ENCODE assay signal across 8 mouse cellular contexts in genomic region chr7:24254633-24255474, GRCm38 (mm10). TPM values are rescaled to one million over a fixed set of nuclear protein-coding genes. Genes with fewer than 3 reads are reported as not detected.
DNase-seq lines count a peak whose midpoint lies in the region; ATAC-seq lines count a peak whose summit lies in the region.

TSS of gene Zfp108 (plus strand) at chr7:24254794.

- 14% methylated on average over 21 of the region's 21 CpGs for WGBS in embryonic facial prominence, embryonic 14.5 days
- WGBS in limb, embryonic 13.5 days: 17% methylated on average over 21 of the region's 21 CpGs
- WGBS in midbrain, embryonic 15.5 days: 19% methylated on average over 21 of the region's 21 CpGs

- H3K4me2 ChIP-seq in embryonic facial prominence, embryonic 14.5 days (ENCODE audit: low read depth, low read length): peak within 1 kb of the TSS; percentile 70
- peak within 1 kb of the TSS; percentile 80 for H3K4me2 ChIP-seq in limb, embryonic 13.5 days (replicated peaks)
- H3K4me2 ChIP-seq in midbrain, embryonic 15.5 days: peak within 1 kb of the TSS; percentile 75

- no peak within 1 kb of the TSS for H3K27ac ChIP-seq in embryonic facial prominence, embryonic 14.5 days (replicated peaks; ENCODE audit: low read depth, low read length)
- H3K27ac ChIP-seq in limb, embryonic 13.5 days: peak within 1 kb of the TSS; percentile 48; the same call in 1 of the 2 replicates
- H3K27ac ChIP-seq in midbrain, embryonic 15.5 days: peak within 1 kb of the TSS; percentile 64

- 0 out of 2 replicates have a peak, but pooled peaks cover 9% of the 10 kb centered on the region for H3K36me3 ChIP-seq in embryonic facial prominence, embryonic 14.5 days (ENCODE audit: control insufficient read depth, insufficient read depth, low read length)
- H3K36me3 ChIP-seq in limb, embryonic 13.5 days: peaks cover 16% of the 10 kb centered on the region
- 0 out of 2 replicates have a peak, but pooled peaks cover 1% of the 10 kb centered on the region for H3K36me3 ChIP-seq in midbrain, embryonic 15.5 days (replicated peaks)
- H3K36me3 ChIP-seq in splenic B cell, adult 2 months (ENCODE audit: control insufficient read depth, insufficient read depth, low read length, poor library complexity, severe bottlenecking): no peaks in the 10 kb centered on the region

- no peaks in the 10 kb centered on the region for H3K9me3 ChIP-seq in embryonic facial prominence, embryonic 14.5 days (ENCODE audit: control insufficient read depth, low read length)
- H3K9me3 ChIP-seq in limb, embryonic 13.5 days: no peaks in the 10 kb centered on the region
- H3K9me3 ChIP-seq in midbrain, embryonic 15.5 days: no peaks in the 10 kb centered on the region

- H3K4me1 ChIP-seq in embryonic facial prominence, embryonic 14.5 days (ENCODE audit: control insufficient read depth, insufficient read depth, low read length): peaks cover 4% of the 10 kb centered on the region; the same call in 1 of the 2 replicates
- peaks cover 10% of the 10 kb centered on the region for H3K4me1 ChIP-seq in limb, embryonic 13.5 days
- H3K4me1 ChIP-seq in midbrain, embryonic 15.5 days: peaks cover 23% of the 10 kb centered on the region

- peak within 1 kb of the TSS; percentile 76 for H3K9ac ChIP-seq in embryonic facial prominence, embryonic 14.5 days (ENCODE audit: low read depth, low read length)
- H3K9ac ChIP-seq in limb, embryonic 13.5 days: peak within 1 kb of the TSS; percentile 78
- H3K9ac ChIP-seq in midbrain, embryonic 15.5 days: peak within 1 kb of the TSS; percentile 56

- H3K4me3 ChIP-seq in embryonic facial prominence, embryonic 14.5 days (ENCODE audit: low read depth, low read length): peak within 1 kb of the TSS; percentile 57
- peak within 1 kb of the TSS; percentile 62 for H3K4me3 ChIP-seq in limb, embryonic 13.5 days
- peak within 1 kb of the TSS; percentile 49 for H3K4me3 ChIP-seq in midbrain, embryonic 15.5 days

- ATAC-seq in embryonic facial prominence, embryonic 14.5 days (ENCODE audit: low read depth): peak; percentile 94
- peak; percentile 95 for ATAC-seq in limb, embryonic 13.5 days (ENCODE audit: low FRiP score, low read depth)
- ATAC-seq in midbrain, embryonic 15.5 days (replicated peaks): peak; percentile 93

- DNase-seq in 3T3-L1 (ENCODE audit: low read depth, low spot score): peak; percentile 87
- DNase-seq in adrenal gland, postnatal 4 days (ENCODE audit: low spot score in 2 of 2): peak; percentile 20 to 62
- DNase-seq in embryonic facial prominence, embryonic 14.5 days (ENCODE audit: low spot score): peak; percentile 97
- peak; percentile 86 to 89 for DNase-seq in heart, adult 9 months (ENCODE audit: low spot score in 2 of 2)
- DNase-seq in kidney, adult 9 months: peak; percentile 92
- DNase-seq in splenic B cell, adult 2 months (ENCODE audit: low read depth, low spot score): peak; percentile 39

- H3K27me3 ChIP-seq in embryonic facial prominence, embryonic 14.5 days (replicated peaks; ENCODE audit: control insufficient read depth, insufficient read depth, low read length): no peaks in the 10 kb centered on the region
- no peaks in the 10 kb centered on the region for H3K27me3 ChIP-seq in limb, embryonic 13.5 days
- H3K27me3 ChIP-seq in midbrain, embryonic 15.5 days (replicated peaks): no peaks in the 10 kb centered on the region
- H3K27me3 ChIP-seq in splenic B cell, adult 2 months (ENCODE audit: control insufficient read depth, insufficient read depth, low read length, poor library complexity, severe bottlenecking): no peaks in the 10 kb centered on the region

RNA-seq across cellular contexts. Expression of gene Zfp108, which starts in this region (rescaled TPM):
- 1 to 10 TPM; 3.9 to 4.2 TPM for total RNA-seq in adrenal gland, postnatal 4 days (2021)
- 4.3 and 5.6 TPM in 2 replicates for polyA plus RNA-seq in embryonic facial prominence, embryonic 14.5 days (2014; fragmentation: Nextera tagmentation; extraction: Ambion mirVana)
- 5.4 and 5.5 TPM in 2 replicates for polyA plus RNA-seq in limb, embryonic 13.5 days (2015; fragmentation: Nextera tagmentation; extraction: Ambion mirVana)
- 7.0 and 7.9 TPM in 2 replicates for polyA plus RNA-seq in midbrain, embryonic 15.5 days (2015; fragmentation: Nextera tagmentation; extraction: Ambion mirVana)

Comparison
In these comparisons a context has a peak if more than half of its experiments do, and no peak if none do; other contexts are left out.
1. DNase-seq: peak in every context shown above with its lines; median percentile 97 in embryonic facial prominence, embryonic 14.5 days; 92 in kidney, adult 9 months; 88 in heart, adult 9 months; 87 in 3T3-L1; 41 in adrenal gland, postnatal 4 days; 39 in splenic B cell, adult 2 months.